Mouse (Mus musculus): Measurements from ENCODE around the gene Stac2. TPM values are rescaled to one million over a fixed set of nuclear protein-coding genes. Genes with fewer than 3 reads are reported as not detected.

The Stac2 gene
- polyA plus RNA-seq, 2 experiments: 1.0 to 1.4 TPM

GRCm38 (mm10) chr11:98000378-98001140 lies 52.7 kb downstream of the Stac2 start:
- H3K9ac ChIP-seq (ENCODE audit: low read depth, low read length, severe bottlenecking): no peak overlapping the region
- H3K4me1 ChIP-seq (ENCODE audit: control insufficient read depth, insufficient read depth, low read length): peaks cover 15% of the 10 kb centered on the region; the same call in 1 of the 2 replicates
- H3K36me3 ChIP-seq (ENCODE audit: control insufficient read depth, insufficient read depth, low read length): peaks cover 28% of the 10 kb centered on the region
- no peak overlapping the region for H3K4me3 ChIP-seq (replicated peaks; ENCODE audit: low read length)
- no peak for TF ChIP-seq POLR2A (IDR thresholded peaks at IDR 0.05; ENCODE audit: borderline replicate concordance, extremely low read depth, insufficient read depth, insufficient read length)
- H3K4me2 ChIP-seq (replicated peaks; ENCODE audit: low read depth, low read length, severe bottlenecking): no peak overlapping the region
- H3K27ac ChIP-seq (replicated peaks; ENCODE audit: low read depth, low read length): no peak overlapping the region
- DNase-seq (ENCODE audit: low spot score): no peak
- peaks cover 8% of the 10 kb centered on the region; the same call in 1 of the 2 replicates for H3K27me3 ChIP-seq (ENCODE audit: control insufficient read depth, insufficient read depth, low read length)
- no peaks in the 10 kb centered on the region for H3K9me3 ChIP-seq (ENCODE audit: control insufficient read depth, low read length)
- 19% methylated on average over 7 of the region's 7 CpGs for WGBS
- no peak for ATAC-seq (ENCODE audit: low FRiP score, low read depth)

- Histone ChIP-seq H3K4me3 (replicated peaks; ENCODE audit: low read length) (no peak overlapping the region), H3K27ac (replicated peaks; ENCODE audit: low read depth, low read length) (no peak overlapping the region), H3K9ac (ENCODE audit: low read depth, low read length, severe bottlenecking) (no peak overlapping the region), H3K4me2 (replicated peaks; ENCODE audit: low read depth, low read length, severe bottlenecking) (no peak overlapping the region), H3K36me3 (ENCODE audit: control insufficient read depth, insufficient read depth, low read length) (peaks cover 20% of the 10 kb centered on the region), H3K4me1 (ENCODE audit: control insufficient read depth, insufficient read depth, low read length) (peaks cover 20% of the 10 kb centered on the region; the same call in 1 of the 2 replicates), H3K9me3 (ENCODE audit: control insufficient read depth, low read length) (no peaks in the 10 kb centered on the region), H3K27me3 (ENCODE audit: control insufficient read depth, insufficient read depth, low read length) (peaks cover 8% of the 10 kb centered on the region; the same call in 1 of the 2 replicates)
- TF ChIP-seq POLR2A (IDR thresholded peaks at IDR 0.05; ENCODE audit: borderline replicate concordance, extremely low read depth, insufficient read depth, insufficient read length): no peak
- DNase-seq (ENCODE audit: low spot score) (no peak), ATAC-seq (ENCODE audit: low FRiP score, low read depth) (no peak)
- 61% methylated on average over 5 of the region's 5 CpGs for WGBS
Measured at GRCm38 (mm10) chr11:97999748-98000147, 53.5 kb downstream of the Stac2 start.

GRCm38 (mm10) chr11:97998898-97999608 lies 54.2 kb downstream of the Stac2 start:
- Histone ChIP-seq H3K27me3 (ENCODE audit: control insufficient read depth, insufficient read depth, low read length) (peaks cover 8% of the 10 kb centered on the region; the same call in 1 of the 2 replicates), H3K4me2 (replicated peaks; ENCODE audit: low read depth, low read length, severe bottlenecking) (no peak overlapping the region), H3K9me3 (ENCODE audit: control insufficient read depth, low read length) (no peaks in the 10 kb centered on the region), H3K9ac (ENCODE audit: low read depth, low read length, severe bottlenecking) (no peak overlapping the region), H3K4me3 (replicated peaks; ENCODE audit: low read length) (no peak overlapping the region), H3K27ac (replicated peaks; ENCODE audit: low read depth, low read length) (no peak overlapping the region), H3K36me3 (ENCODE audit: control insufficient read depth, insufficient read depth, low read length) (peaks cover 13% of the 10 kb centered on the region; the same call in 1 of the 2 replicates), H3K4me1 (ENCODE audit: control insufficient read depth, insufficient read depth, low read length) (peaks cover 23% of the 10 kb centered on the region; the same call in 1 of the 2 replicates)
- WGBS: 66% methylated on average over 7 of the region's 7 CpGs
- no peak for TF ChIP-seq POLR2A (IDR thresholded peaks at IDR 0.05; ENCODE audit: borderline replicate concordance, extremely low read depth, insufficient read depth, insufficient read length)
- no peak for DNase-seq (ENCODE audit: low spot score)
- ATAC-seq (ENCODE audit: low FRiP score, low read depth): no peak

- peaks cover 8% of the 10 kb centered on the region; the same call in 1 of the 2 replicates for H3K27me3 ChIP-seq (ENCODE audit: control insufficient read depth, insufficient read depth, low read length)
- peaks cover 5% of the 10 kb centered on the region; the same call in 1 of the 2 replicates for H3K36me3 ChIP-seq (ENCODE audit: control insufficient read depth, insufficient read depth, low read length)
- ATAC-seq (ENCODE audit: low FRiP score, low read depth): no peak
- 74% methylated on average over 11 of the region's 11 CpGs for WGBS
- no peak overlapping the region for H3K9ac ChIP-seq (ENCODE audit: low read depth, low read length, severe bottlenecking)
- H3K9me3 ChIP-seq (ENCODE audit: control insufficient read depth, low read length): no peaks in the 10 kb centered on the region
- no peak overlapping the region for H3K4me3 ChIP-seq (replicated peaks; ENCODE audit: low read length)
- no peak overlapping the region for H3K27ac ChIP-seq (replicated peaks; ENCODE audit: low read depth, low read length)
- peaks cover 17% of the 10 kb centered on the region; the same call in 1 of the 2 replicates for H3K4me1 ChIP-seq (ENCODE audit: control insufficient read depth, insufficient read depth, low read length)
- DNase-seq (ENCODE audit: low spot score): no peak
- no peak for TF ChIP-seq POLR2A (IDR thresholded peaks at IDR 0.05; ENCODE audit: borderline replicate concordance, extremely low read depth, insufficient read depth, insufficient read length)
- no peak overlapping the region for H3K4me2 ChIP-seq (replicated peaks; ENCODE audit: low read depth, low read length, severe bottlenecking)
Measured at GRCm38 (mm10) chr11:97998074-97998793, 55.0 kb downstream of the Stac2 start.
